Mouse (Mus musculus) erythroid progenitor cell, adult 5-6 weeks (primary cell): ENCODE data around the gene Dock9. TPM values are rescaled to one million over a fixed set of nuclear protein-coding genes. Genes with fewer than 3 reads are reported as not detected.

Source experiments
- ATAC-seq: replicated peaks from 2 replicates; pipeline ENCODE4 v1.8.0; 2016; ENCODE audit warnings: moderate number of reproducible peaks, mild to moderate bottlenecking, moderate TSS enrichment, inconsistent platforms; ENCODE audit not compliant: poor library complexity, low FRiP score, severe bottlenecking
- total RNA-seq, 2 experiments: library from RNA; stranded (forward) in 1 of 2; stranded (reverse) in 1 of 2; fragments of 150-400 nt in 1 of 2; fragments of 186-747, 209-891 nt in 1 of 2; gene quantifications; 2 replicates each; pipeline versions ENCODE4 v1.2.3 to v1.2.4; 2015 to 2017; ENCODE audit warnings: low replicate concordance in 2 of 2

Gene Dock9
- total RNA-seq, 2 experiments from 2014 or later, result 1.1 to 1.7 TPM

DNA sequence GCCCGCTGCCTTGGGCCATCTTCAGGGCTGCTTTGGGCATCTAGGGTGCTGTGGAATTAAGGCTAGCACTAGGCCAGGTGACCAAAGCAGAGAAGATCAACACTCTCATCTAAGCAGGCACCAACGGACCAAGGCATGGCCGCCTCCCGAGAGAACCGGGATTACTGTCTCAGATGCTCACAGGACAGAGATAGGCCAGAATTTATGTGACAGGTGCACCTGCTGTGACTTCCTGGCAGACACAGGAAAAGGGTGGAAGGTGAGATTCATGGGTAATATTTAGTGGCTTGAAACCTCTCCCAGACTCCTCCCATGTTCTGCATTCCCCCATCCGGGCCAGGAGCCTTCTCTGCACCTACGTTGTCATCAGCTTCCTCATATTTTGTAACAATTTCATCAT is 2.1 kb downstream of the Dock9 start:
- no peak for ATAC-seq

DNA sequence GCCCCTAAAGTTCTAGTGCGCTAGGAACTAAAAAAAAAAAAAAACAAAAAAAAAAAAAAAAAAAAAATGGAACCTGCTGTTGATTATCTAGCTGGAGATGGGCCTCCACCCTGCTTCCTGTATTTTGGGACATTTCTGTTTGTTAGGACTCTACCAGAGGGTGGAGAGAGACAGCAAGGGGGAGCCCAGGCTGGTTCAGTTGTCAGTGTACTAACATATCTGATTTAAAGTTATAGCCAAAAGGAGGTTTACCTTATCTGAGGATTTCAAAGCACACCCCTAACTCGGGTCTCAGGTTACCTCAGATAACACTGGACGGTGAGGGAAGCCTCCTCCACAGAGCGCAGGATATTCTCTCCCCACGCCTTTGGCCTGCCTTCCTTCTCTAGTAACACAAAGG is 4.0 kb downstream of the Dock9 start:
- ATAC-seq, result no peak

DNA sequence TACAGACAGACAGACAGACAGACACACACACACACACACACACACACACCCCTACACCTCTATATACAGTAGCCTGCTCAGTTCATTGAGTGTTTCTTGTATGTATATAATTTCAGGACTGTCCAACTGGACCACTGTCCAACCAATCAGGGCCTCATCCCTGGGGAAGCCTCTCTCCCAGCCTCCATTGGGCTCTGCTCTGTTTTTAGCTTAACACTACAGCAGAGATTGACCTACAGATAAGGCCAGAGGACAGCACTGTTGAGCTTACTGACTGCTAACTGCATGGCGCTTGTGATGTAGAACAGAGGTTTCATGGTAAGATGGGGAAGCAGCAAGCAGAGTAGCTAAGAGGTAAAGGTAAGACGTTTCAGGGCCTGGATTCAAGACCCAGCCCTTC is 5.7 kb downstream of the Dock9 start:
- ATAC-seq, result no peak

DNA sequence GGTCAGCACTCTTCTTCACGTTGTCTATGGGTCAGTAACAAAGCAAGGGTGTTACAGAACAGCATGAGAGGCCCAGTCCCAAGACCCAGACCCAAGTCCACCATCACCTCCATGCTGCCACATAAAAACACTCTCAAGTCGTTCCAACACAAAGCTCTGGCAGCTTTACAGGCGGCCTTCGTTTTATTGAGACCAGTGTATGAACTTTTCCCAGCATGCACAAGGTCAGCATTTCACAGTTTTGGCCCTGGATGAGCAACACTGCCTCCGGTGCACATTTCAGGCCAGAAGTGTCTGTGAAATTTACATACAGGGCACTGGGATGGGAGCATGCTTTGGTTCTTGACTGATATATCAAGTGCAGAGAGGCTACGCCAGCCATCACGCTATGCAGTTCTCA is 6.5 kb downstream of the Dock9 start:
- ATAC-seq, result no peak

- no peak for ATAC-seq
Observed at GRCm38 (mm10) chr14:121789273-121789672, 8.4 kb downstream of the Dock9 start.

GRCm38 (mm10) chr14:121788451-121788850 is 9.2 kb downstream of the Dock9 start:
- ATAC-seq, result no peak

DNA sequence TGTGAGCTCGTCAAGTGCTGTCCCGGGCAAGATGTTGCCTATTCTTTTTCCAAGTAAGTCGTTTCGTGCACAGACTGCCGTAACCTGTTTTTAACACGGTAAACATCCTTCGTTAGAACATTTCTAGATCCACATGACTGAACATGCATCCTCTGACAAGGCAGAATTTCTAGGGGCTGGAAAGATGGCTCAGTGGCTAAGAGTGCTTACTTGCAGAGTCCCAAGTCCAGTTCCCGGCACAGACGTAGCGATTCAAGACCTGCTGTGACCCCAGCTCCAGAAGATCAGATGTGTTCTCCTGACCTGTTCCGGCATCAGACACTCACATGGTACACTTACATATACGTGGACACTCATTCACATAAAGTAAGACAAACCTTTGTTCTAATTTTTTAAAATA is 10.2 kb downstream of the Dock9 start:
- ATAC-seq, result no peak

DNA sequence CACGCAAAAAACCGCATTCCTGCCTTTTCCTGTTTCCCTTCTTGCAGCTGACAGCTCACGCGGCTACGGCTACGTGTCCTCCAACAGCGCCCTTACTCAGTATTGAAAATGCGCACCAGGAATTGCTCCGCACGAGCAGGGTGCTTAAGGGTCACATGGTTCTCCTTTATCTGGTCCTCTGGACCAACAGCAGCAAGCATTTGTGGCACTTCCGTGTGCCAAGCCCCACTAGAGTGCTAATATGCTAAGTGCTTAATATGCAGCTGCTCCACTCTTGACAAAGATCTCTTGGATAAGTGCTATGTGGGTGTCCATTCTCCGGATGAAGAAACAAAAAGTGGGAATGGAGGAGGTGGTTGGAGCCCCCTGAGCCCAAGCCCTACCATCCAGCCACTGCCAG is 10.7 kb downstream of the Dock9 start:
- no peak for ATAC-seq

DNA sequence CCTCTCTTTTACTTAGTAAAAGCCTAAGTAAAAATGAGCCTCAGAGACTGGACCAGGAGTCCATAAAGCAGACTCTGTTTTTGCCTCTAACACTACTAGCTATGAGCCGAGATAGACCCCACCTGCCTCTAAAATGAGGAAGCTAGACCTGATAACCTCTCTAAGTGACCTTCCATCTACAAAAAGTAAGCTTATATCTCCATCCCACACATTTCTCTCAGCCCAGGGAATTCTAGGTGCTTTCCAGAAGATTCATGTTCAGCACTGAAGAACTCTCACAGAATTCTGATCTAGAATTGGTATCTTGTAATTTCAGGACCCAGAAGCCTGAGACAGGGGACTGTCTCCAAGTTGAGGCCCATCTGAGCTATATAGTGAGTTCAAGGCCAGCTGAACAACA is 12.2 kb downstream of the Dock9 start:
- no peak for ATAC-seq

DNA sequence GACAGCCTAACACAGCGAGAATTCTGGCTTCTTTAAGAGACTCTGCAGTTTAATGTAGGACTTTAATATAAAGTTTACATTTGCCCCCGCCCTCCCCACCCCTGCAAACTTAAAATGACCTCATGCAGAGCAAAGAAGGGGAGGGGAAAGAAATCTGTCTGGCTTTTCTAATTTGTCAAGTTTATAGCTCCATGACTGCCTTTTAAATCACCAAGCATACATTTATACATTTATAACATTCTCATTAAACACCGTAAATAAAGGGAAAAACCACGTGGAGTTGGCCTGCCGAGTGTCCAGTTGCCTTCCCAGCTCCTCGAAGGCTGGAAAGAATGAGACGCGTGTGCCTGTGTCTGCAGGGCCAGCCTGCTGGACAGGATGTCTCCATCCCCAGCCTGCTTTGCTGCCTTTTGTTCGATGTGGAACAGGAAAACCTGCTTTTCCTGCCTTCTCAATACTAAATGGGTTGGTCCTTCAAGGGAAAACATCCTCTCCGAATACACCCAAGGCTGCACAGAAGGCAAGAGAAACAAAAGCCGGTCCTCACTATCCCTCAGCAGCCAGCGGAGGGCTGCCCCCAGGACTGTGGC is 16.6 kb downstream of the Dock9 start:
- ATAC-seq, result no peak

DNA sequence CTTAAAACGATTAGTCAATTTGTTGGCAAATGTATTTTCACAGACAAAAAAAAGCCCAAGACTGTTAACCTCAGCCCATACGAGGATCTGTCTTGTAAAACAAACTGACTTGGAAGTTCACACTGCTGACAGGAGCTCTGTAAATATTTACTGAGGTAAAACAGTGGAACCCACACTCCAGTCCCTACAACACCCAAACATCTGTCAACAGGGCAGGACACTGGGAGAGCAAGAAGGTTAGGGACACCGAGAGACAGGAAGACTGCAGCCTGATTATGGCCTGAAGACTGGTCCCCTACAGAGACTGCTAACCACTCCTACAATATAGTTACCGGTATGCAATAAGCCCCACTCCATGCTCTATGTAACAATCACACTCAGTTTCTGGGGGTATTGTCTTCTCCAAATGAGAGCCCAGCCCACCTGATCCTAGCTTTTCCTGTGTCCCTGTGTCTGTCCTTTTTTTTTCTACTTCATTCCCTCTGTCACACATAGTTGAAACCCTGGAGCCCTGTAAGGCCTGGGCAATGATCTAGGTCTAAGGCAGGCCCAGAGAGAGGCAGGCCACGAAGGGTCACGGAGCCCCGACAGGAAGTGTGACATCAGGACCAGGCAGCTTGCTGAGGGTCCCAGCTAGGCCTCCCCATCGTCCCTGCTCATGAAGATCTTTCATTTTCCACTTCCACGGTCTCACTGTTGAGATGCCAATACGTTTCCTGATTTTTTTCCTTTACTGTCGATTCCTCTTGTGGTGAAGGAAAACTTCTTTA is 17.3 kb downstream of the Dock9 start:
- no peak for ATAC-seq

DNA sequence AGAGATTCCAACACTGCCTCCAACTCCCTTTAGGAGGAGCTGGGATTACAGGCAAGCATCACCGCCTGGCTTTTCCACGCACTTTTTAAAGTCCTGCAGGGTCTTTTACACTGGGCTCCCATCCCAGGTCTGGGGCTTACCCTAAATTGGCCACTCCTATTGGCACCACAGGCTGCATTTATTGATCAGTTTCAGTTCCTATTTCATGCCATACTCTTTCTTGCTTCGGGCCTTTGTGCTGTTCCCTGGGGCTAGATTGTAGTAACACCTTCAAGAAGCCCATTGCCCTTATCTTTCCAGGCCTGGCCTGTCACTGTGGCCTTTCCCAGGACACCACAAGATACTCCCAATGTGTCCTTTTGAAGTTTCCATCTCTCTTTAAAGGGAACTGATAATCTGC is 18.0 kb downstream of the Dock9 start:
- ATAC-seq, result no peak

GRCm38 (mm10) chr14:121777279-121777831 is 20.3 kb downstream of the Dock9 start:
- no peak for ATAC-seq

DNA sequence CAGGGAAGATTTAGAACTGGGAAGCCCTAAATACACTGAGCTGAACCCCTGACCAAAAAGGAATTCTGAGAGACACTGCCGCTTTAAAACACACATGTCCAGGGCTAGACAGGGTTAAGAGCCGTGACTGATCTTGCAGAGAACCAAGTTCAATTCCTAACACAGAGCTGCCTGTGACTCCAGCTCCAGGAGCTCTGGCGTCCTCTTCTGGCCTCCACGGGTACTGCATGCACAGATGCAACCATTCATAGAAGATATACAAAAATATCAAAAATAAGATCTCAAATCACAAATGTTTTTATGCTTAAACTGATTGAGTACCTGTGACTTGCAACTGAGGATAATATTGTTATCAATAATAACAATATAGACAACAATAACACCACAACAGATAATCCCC is 20.9 kb downstream of the Dock9 start:
- no peak for ATAC-seq

DNA sequence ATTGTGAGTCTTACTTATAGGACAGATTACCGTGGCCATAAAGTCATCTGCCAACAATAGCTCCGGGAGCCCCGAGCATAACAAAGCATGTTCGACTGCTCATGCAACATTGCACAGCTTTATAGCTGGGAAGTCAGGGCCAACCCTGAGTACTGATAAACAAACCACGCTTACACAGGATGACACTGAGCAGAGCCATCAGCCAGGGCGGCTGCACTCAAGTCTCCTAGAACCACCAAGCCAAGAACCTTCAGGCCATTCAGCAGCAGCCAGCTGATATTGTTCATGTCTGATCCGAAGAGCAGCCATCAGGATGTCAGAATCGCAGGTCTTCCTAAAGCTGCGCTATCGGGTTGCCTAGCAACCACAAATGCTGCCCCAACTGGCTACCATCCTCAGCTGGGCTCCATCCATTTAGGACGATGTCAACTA is 35.6 kb downstream of the Dock9 start:
- ATAC-seq, result no peak

DNA sequence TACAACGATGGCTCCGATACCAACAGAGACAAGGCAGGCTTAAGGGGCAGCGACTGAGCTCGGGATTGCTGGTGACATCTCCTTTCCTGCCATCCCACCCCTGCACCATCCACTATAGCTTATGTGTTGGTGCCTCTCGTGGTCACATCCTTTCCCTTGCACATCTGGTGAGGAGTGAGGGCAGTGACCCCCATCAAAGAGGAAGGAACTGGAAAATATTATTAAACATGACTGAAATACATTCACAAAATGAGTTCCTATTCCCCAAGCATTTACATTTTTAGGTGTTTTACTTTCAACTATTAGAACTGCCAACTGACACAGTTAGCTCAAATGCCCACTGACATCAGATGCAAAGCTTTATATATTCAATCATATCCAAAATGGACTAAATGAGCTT is 37.2 kb downstream of the Dock9 start:
- no peak for ATAC-seq

- ATAC-seq, result no peak
Observed at GRCm38 (mm10) chr14:121754110-121754509, 43.5 kb downstream of the Dock9 start.

DNA sequence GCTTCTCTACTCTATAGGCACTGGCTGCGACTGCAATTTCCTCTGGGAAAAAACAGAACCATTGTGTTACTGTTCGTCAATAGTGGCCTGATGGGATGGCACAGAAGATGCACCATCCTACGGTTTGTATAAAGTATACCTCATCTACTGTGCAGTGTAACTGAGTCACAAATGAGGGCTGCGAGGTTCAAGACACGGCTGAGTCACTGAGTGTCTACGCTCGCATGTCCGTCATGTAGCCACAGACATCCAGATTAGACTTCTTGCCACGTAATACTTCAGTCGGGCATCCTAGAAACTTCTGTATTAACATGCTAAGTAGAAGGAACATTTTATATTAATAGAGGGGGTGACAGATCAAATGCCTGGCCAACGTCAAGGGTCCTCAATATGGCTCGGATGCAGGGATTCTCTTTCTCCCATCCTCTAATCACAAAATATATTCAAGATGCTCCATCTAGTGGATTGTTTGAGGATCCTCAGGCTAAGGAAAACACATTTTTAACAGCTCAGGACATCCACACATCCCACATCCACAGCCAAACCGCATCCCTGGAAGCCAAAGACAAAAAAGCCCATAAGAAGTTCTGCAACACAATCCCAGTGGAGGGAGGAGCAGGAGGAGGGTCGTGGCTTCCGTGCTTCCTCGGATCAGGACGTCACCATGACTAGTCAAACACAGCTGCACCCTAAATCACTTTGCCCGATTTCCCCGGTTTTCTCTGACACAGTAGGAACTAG is 44.8 kb downstream of the Dock9 start:
- ATAC-seq, result no peak

GRCm38 (mm10) chr14:121749606-121750005 is 48.0 kb downstream of the Dock9 start:
- ATAC-seq, result no peak

- ATAC-seq, result no peak
Observed at GRCm38 (mm10) chr14:121749084-121749483, 48.6 kb downstream of the Dock9 start.

GRCm38 (mm10) chr14:121747360-121747759 is 50.3 kb downstream of the Dock9 start:
- ATAC-seq, result no peak
